Mouse (Mus musculus): ENCODE measurements at regions not wholly inside any gene's neighbourhood (a gene's known extent, or its start where the extent isn't known, plus 50 kb on each side); places are given as distances from the start of the nearest gene placed in this dataset.

DNA sequence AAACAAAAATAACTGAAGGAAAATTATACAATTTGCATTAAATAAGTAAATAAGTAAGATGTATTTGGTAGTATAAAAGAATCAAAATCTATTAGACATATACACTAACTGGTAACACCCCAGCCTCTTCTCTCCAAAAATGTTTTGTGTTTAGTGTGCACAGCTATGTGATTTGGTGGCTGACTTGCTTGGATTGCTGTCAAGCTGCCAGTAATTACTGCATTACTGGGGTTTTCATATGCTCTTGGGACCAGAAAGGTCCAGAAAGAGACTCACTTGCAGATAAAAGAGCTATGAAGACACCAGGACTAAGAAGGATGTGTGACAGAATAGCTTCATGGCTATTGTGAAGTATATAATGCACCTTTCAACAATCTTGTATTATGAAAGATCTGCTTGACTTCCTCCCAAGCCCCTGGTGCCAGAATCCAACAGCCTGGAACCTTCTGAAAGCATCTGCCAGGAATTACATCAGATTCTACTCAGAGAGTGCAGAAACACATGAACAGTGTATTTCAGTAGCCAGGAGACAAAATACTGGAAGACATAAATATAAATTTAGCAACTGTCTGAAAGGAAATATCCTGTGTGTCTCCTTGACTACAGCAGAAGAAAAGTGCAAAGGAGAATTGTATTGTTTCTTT, 5132.6 kb downstream of the 9330182O14Rik start:
- Histone ChIP-seq H3K36me3 (ENCODE audit: control insufficient read depth, insufficient read depth, low read length) (no peaks in the 10 kb centered on the region), H3K9ac (ENCODE audit: low read depth, low read length) (no peak overlapping the region), H3K9me3 (replicated peaks; ENCODE audit: control insufficient read depth, low read length, poor library complexity, severe bottlenecking) (no peaks in the 10 kb centered on the region), H3K4me1 (ENCODE audit: control insufficient read depth, insufficient read depth, low read length) (no peaks in the 10 kb centered on the region), H3K4me2 (ENCODE audit: low read length) (no peak overlapping the region), H3K27me3 (ENCODE audit: control insufficient read depth, insufficient read depth, low read depth, low read length) (no peaks in the 10 kb centered on the region), H3K27ac (ENCODE audit: low read length) (no peak overlapping the region), H3K4me3 (ENCODE audit: low read depth, low read length) (no peak overlapping the region)
- no peak for ATAC-seq

- Histone ChIP-seq H3K9ac (ENCODE audit: low read depth, low read length) (no peak overlapping the region), H3K27ac (ENCODE audit: low read length) (no peak overlapping the region), H3K4me1 (ENCODE audit: control insufficient read depth, insufficient read depth, low read length) (no peaks in the 10 kb centered on the region), H3K9me3 (replicated peaks; ENCODE audit: control insufficient read depth, low read length, poor library complexity, severe bottlenecking) (no peaks in the 10 kb centered on the region), H3K4me3 (ENCODE audit: low read depth, low read length) (no peak overlapping the region), H3K27me3 (ENCODE audit: control insufficient read depth, insufficient read depth, low read depth, low read length) (no peaks in the 10 kb centered on the region), H3K4me2 (ENCODE audit: low read length) (no peak overlapping the region), H3K36me3 (ENCODE audit: control insufficient read depth, insufficient read depth, low read length) (no peaks in the 10 kb centered on the region)
- 52% methylated on average over 1 of the region's 1 CpGs for WGBS
- ATAC-seq, result peak; percentile 81
Measured at GRCm38 (mm10) chr15:45273677-45274076, 5139.5 kb downstream of the 9330182O14Rik start.

DNA sequence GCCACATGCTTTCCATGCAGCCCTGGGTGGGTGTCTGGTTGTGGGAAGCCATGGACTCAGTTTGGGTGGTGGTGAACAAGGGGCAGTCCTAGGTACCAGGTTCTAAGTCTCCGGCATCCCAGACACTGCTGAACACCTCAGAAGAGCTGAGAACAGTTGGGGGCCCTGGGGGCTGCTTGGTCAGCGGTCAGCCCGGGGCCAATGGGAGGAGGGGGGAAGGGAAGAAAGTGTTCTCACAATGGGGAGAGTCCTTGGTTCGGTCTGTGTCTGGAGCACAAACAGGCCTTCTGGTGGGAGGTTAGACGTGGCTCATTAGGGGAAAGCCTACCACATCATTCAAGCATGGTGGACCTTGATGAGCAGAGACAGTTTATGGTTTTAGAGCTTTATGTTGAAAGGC, 5187.5 kb downstream of the 9330182O14Rik start:
- Histone ChIP-seq H3K4me2 (ENCODE audit: low read length) (no peak overlapping the region), H3K27ac (ENCODE audit: low read length) (no peak overlapping the region), H3K4me1 (ENCODE audit: control insufficient read depth, insufficient read depth, low read length) (no peaks in the 10 kb centered on the region), H3K36me3 (ENCODE audit: control insufficient read depth, insufficient read depth, low read length) (no peaks in the 10 kb centered on the region), H3K4me3 (ENCODE audit: low read depth, low read length) (no peak overlapping the region), H3K9ac (ENCODE audit: low read depth, low read length) (no peak overlapping the region), H3K9me3 (replicated peaks; ENCODE audit: control insufficient read depth, low read length, poor library complexity, severe bottlenecking) (no peaks in the 10 kb centered on the region), H3K27me3 (ENCODE audit: control insufficient read depth, insufficient read depth, low read depth, low read length) (no peaks in the 10 kb centered on the region)
- 80% methylated on average over 5 of the region's 5 CpGs for WGBS
- ATAC-seq, result no peak

- Histone ChIP-seq H3K27ac (ENCODE audit: low read length) (no peak overlapping the region), H3K27me3 (ENCODE audit: control insufficient read depth, insufficient read depth, low read depth, low read length) (no peaks in the 10 kb centered on the region), H3K9ac (ENCODE audit: low read depth, low read length) (no peak overlapping the region), H3K4me1 (ENCODE audit: control insufficient read depth, insufficient read depth, low read length) (no peaks in the 10 kb centered on the region), H3K36me3 (ENCODE audit: control insufficient read depth, insufficient read depth, low read length) (no peaks in the 10 kb centered on the region), H3K4me3 (ENCODE audit: low read depth, low read length) (no peak overlapping the region), H3K9me3 (replicated peaks; ENCODE audit: control insufficient read depth, low read length, poor library complexity, severe bottlenecking) (no peaks in the 10 kb centered on the region), H3K4me2 (ENCODE audit: low read length) (no peak overlapping the region)
- peak; percentile 90 for ATAC-seq
- 79% methylated on average over 2 of the region's 2 CpGs for WGBS
Measured at GRCm38 (mm10) chr15:45350496-45350895, 5216.3 kb downstream of the 9330182O14Rik start.
